Mouse (Mus musculus) layer of hippocampus, postnatal 36 days (tissue): ENCODE data around the gene Phykpl. TPM values are rescaled to one million over a fixed set of nuclear protein-coding genes. Genes with fewer than 3 reads are reported as not detected.
A peak's percentile ranks its signal among the peaks of the same experiment; 100 is the strongest.
"Not testable (repeated sequence)": the region's sequence is repeated elsewhere in the genome, so short reads cannot be mapped to it uniquely, and the experiment has no call there.

Experiments used
- DNase-seq, 2 experiments: peaks; one replicate each; pipeline ENCODE4 v3.0.0; 2022
- total RNA-seq, 2 experiments: library from RNA; stranded (reverse); gene quantifications; 2 replicates each; pipeline ENCODE4 v1.2.3; 2021

The Phykpl gene
- total RNA-seq, 2 experiments from 2014 or later: 7.9 to 9.5 TPM

- no peak for DNase-seq
Observed at GRCm38 (mm10) chr11:51586411-51586810, 1.9 kb downstream of the Phykpl start.

GRCm38 (mm10) chr11:51587059-51587458, 2.5 kb downstream of the Phykpl start:
- DNase-seq: no peak

GRCm38 (mm10) chr11:51588833-51589232, 4.3 kb downstream of the Phykpl start:
- DNase-seq: no peak

DNA sequence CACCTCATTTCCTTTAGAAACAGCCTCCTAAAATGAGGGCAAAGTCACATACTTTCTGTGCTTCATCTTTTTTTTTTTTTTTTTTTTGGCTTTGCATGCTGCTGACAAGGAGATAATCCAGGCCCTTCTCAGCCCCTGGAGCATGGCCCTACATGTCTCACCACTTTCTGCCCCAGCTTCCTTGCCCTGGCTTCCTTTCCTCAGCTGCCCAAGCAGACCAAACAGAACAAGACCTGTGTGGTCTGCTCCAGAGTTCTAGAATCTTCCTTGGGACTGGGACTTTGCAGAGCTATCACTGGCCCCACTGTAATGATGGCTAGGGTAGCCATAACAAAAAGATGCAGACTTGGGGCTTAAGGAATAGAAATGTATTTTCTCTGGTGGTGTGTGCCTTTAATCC, 5.4 kb downstream of the Phykpl start:
- DNase-seq: no peak

GRCm38 (mm10) chr11:51591168-51591567, 6.6 kb downstream of the Phykpl start:
- no peak for DNase-seq

GRCm38 (mm10) chr11:51591915-51592314, 7.4 kb downstream of the Phykpl start:
- no peak for DNase-seq

- no peak for DNase-seq
Observed at GRCm38 (mm10) chr11:51593368-51593767, 8.8 kb downstream of the Phykpl start.

DNA sequence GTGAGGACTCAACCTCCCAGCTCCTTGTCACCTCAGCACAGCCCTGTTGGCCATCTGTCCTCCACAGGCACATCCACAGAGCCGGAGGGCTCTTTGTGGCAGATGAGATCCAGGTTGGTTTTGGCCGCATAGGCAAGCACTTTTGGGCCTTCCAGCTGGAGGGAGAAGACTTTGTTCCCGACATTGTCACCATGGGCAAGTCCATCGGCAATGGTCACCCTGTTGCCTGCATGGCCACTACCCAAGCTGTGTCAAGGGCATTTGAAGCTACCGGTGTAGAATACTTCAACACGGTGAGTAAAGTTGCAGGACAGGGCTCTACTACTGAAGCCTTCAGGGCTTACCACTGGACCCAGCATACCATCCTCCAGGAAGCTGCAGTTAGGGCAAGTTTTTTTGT, 9.3 kb downstream of the Phykpl start:
- DNase-seq: no peak

GRCm38 (mm10) chr11:51594715-51595350, 10.3 kb downstream of the Phykpl start:
- no peak for DNase-seq

DNA sequence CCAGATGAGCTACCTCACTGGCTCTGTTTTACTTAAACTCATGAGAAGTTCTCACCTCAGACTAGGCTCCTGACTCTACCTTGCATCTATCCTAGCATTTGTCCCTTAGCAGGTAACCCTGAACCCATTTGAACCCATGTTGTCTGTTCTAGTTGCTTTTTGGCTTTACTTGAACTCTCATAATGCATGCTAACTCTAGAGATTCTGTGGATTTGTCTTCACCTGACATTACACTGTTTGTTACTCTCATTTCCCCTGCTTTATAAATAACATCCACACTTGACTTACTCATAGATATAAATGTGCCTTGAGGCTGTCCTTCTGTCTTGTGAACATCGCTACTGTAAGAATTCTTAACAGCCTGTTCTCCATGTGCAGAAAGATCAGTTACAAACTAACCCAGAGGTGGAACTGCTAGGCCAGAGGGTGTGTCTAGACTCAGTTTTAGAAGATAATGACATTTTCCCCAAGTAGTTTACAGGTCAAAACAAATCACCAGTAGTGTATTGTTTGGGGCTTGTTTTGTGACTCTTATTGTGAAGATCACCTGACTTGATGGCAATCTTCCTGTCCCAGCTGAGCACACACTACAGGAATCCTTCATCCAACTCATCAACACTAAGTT, 11.0 kb downstream of the Phykpl start:
- no peak for DNase-seq

GRCm38 (mm10) chr11:51597553-51597952, 13.0 kb downstream of the Phykpl start:
- DNase-seq: no peak

- no peak for DNase-seq
Observed at GRCm38 (mm10) chr11:51602253-51602652, 17.7 kb downstream of the Phykpl start.

DNA sequence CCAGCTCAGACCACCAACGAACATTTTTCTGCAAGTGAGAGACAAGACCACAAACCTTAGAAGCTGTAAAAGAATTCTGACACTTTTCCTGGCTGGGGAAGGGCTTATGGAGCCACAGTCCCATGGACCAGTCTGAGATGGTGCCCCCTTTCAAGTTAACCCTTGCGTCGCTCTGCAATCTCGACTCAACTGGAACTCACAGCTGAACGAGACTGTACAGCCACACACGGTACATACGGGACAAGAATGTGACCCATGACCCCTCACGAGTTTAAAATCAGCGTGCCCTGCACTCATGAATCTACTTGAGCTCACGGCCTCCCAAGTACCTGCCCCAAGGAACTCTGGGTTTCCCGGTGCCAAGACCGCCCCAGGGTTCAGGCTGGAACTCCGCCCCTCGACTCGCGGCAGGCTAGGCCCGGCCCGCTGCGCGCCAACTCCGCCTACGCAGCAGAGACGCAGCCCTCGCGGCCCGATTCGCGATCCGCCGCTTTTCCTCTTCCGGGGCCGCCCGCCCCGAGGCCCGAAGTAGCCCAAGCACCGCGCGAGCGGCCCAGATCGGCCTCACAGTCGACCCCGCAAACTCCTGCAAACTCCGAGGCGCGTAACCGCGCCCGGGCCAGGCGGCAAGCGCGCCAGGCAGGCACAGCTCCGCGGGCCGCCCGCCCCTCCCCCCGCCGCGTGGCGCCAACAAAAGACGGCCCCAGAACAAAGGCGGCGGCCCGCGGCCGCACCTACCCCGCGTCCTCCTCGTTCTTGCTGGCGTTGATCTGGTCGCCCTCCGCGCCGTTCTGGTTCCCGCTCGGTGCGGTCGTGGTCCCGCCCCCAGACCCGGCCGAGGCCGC, 21.3 kb downstream of the Phykpl start:
- peak; percentile 76 to 82 for DNase-seq

- DNase-seq: peak; percentile 97
Observed at GRCm38 (mm10) chr11:51606447-51607095, 22.0 kb downstream of the Phykpl start, which contains the start of gene Hnrnpab. Gene Hnrnpab (minus strand): TSS chr11:51606847.

DNA sequence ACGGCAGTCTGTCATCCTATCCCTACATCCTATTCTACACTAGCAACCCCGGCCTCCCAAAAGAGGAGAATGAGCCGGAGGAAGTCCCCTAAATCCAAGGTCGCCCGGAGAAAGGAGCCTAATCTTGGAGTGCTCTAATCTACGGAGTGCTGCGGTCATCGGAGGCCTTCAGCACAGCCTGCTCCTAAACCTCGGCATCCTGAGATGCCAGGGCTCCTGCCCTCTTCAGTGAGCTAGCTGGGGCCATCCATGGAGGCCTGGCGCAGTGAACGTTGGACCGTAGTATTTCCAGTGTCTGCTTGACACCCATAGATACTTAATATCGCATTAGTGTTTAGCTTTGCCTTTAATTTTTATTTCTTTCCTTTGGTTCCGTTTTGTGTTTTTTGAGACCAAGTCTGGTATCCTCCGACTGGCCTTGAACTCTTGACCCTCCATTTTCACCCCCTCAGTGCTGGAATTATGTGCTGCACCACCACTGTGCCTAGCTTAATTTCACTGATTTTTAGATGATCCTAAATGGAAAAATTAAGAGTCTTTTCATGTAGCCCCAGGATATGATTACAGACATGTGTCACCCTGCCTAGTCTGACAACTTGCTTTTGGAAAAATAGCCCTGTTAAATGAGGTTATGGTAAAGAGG, 22.7 kb downstream of the Phykpl start:
- DNase-seq: no peak

DNA sequence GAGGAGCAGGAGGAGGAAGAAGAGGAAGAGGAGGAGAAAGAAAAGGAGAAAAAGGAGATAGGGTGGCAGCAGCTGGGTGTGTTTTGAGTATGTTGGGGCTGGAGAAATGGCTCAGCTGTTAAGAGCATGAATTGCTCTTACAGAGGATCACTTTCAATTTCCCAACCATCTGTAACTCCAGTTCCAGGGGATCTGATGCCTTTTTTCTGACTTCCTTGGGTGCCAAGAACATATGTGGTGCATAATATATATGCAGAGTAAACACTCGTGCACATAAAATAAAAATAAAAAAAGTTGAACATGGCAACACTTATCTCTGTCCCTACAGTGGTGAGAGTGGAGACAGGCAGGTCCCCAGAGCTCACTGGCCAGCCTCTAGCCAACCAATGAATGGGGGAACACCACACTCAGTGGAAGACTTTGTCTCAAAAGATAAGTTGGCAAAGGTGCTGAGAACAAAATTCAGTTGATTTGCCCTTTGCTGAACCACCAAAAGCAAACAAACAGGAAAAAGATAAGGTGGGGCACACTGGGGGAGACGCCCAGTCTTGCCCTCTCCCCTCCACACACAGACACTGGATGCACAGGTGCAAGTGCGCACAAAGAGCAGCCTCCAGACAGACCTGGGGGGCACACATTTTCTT, 24.8 kb downstream of the Phykpl start:
- no peak for DNase-seq

DNA sequence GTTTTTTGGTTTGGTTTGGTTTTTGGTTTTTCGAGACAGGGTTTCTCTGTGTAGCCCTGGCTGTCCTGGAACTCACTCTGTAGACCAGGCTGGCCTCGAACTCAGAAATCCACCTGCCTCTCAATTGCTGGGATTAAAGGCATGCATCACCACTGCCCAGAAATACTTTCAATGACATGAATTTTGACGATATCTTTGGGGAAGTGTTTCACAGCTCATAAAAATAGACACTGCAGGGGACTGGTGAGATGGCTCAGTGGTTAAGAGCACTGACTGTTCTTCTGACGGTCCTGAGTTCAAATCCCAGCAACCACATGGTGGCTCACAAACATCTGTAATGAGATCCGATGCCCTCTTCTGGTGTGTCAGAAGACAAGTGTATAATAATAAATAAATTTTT, 25.4 kb downstream of the Phykpl start:
- DNase-seq: not testable (repeated sequence)

DNA sequence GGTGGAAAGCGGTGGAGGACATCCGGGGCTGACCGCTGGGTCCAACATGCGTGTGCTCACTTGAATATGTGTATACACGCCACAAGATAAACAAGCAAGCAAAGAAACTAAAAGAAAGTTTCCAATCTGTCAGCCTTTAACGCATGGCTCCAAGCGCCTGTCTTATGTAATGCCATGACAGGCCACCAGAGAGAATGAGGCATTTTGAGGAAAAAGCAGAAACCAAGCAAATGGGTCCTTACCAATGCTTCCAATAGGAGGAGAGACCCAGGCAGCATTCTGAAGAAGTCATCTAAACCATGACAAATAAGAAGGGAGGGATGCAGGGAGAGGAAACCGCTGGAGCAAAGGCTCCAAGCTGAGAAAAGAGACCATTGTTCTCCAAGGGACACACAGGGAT, 29.7 kb downstream of the Phykpl start:
- no peak for DNase-seq

- DNase-seq: no peak
Observed at GRCm38 (mm10) chr11:51615129-51615528, 30.6 kb downstream of the Phykpl start.

- no peak for DNase-seq
Observed at GRCm38 (mm10) chr11:51615601-51616000, 31.0 kb downstream of the Phykpl start.

- not testable (repeated sequence) for DNase-seq
Observed at GRCm38 (mm10) chr11:51616113-51616512, 31.6 kb downstream of the Phykpl start.

DNA sequence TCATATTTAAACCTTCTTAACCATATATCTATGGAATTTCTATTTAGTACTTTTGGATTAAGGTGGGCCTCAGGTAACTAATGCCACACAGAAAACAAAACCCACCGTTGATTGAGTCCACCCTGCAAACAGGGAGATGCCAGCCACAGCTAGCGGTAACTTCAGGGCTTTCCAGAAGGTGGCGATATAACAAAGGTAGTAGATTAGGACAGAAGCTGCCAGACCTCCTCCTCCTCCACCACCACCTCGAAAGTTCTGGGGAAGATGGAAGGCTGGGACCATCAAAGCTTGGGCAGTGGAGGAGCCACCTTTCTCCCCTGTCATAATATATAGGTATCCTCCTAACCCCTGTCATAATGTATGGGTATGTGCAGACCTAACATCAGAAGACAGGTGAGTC, 33.1 kb downstream of the Phykpl start:
- DNase-seq: peak; percentile 51 to 62
